Mouse (Mus musculus) testis, adult 2 months (tissue): ENCODE results near the gene Unc5cl.

Experiments used
- CTCF ChIP-seq: fragments of 200-500 bp; IDR thresholded peaks from 2 replicates; pipeline ENCODE4 v1.5.1; 2012; ENCODE audit warnings: low read depth, mild to moderate bottlenecking, inconsistent platforms, low read length, moderate library complexity; ENCODE audit not compliant: control insufficient read depth, insufficient read depth, insufficient replicate concordance
- POLR2A ChIP-seq: fragments of 200-500 bp; IDR thresholded peaks from 2 replicates; pipeline ENCODE4 v1.6.1; 2012; ENCODE audit warnings: low read depth, mild to moderate bottlenecking, inconsistent platforms, low read length, moderate library complexity; ENCODE audit not compliant: control insufficient read depth

DNA sequence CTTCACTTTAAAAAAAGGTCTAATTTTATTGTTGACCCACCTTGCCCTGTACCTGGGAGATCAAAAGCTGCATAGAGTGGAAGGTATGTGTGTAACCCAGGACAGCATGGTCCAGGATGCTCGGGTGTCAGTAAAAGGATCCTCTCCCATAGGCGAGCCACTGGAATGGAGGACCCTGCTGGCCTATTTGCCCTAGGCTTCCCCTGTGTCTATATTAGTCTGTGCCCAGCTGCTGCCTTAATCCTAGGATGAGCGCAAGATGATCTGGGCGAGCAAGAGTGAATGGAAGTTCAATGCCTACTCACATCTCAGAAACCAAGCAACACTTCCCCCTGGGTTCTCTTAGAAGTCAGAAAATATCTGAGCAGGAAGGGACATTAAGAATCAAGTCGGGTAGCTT is 23.6 kb upstream of the Unc5cl start:
- TF ChIP-seq POLR2A (no peak), CTCF (no peak)
